Mouse (Mus musculus) frontal cortex, postnatal 14 days (tissue): ENCODE measurements at regions not wholly inside any gene's neighbourhood (a gene's known extent, or its start where the extent isn't known, plus 50 kb on each side); places are given as distances from the start of the nearest gene placed in this dataset.

Source experiments
- DNase-seq, 2 experiments: peaks; one replicate each; pipeline ENCODE4 v3.0.0; 2022; ENCODE audit warnings: low spot score in 2 of 2

DNA sequence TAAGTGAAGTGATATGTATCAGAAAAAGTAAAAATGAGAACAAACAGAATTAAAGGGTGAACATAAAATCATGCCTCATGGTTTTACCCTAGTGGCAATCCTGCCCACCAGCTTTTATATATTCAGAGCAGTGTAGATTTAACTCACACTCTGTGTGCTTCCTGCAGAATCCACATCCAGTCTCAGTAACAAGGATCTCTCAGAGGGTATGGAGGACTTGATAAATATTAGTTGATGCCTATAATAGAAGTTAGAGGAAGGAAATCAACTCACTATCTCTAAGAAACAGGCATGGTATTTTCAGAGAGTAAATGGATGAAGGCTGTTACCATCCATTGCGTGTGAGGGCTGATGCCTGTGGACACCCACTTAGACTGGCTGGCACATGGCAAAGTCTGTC lies 492.5 kb upstream of the Nr5a2 start:
- no peak for DNase-seq

DNA sequence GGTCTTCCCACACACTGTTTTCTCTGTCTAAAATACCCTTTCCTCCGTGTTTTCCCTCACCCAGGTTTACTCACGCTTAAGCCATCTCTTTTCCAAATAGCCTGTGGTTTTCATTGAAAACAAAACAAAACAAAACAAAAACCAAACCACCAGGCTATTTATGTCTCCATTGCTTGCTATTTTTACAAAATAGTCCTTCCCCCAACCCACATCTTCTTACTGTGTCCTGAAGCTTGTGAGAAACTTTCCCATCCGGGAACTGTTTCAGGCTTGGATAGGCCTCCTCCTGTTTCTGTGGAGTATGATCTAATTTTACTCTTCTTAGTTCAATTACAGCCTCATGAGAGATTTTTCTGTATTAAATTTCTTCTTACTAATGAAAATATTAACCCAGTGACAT lies 486.2 kb upstream of the Nr5a2 start:
- no peak for DNase-seq

DNA sequence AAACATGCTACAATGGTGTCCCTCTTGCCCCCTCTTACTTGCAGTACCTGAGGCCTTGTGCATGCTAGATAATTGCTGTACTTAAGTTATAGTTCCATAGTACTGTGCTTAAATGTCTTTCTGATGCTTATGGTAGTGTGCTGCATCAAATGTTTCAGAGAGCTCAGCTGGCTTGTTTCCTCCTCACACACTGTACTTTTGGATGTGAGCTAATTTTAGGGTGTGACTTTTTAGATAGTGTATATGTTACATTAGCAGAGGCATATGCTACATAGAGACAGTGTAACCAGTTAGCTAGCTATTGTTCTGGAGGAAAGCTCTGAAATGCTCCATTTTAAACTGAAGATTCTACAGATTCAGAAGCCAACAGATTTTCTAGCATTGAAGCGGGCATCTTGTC lies 467.9 kb upstream of the Nr5a2 start:
- no peak for DNase-seq

DNA sequence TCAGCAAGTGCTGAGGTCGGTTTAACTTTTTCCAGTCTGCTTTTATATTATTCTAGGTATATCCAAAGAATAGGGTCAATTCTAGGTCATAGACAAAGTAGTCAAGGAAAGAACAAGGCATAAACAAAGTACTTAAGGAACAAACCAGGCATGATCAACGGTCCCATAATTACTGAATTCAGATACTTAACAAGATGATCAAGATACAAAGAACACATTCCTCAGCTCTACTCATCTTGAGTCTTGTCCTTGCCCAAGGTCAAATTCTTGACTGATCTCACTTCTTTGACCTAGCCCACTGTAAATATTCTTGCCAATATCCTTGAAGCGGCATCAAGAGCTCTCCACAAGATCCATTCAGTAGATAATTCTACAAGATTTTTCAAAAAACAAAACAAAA lies 458.1 kb upstream of the Nr5a2 start:
- DNase-seq = no peak

DNA sequence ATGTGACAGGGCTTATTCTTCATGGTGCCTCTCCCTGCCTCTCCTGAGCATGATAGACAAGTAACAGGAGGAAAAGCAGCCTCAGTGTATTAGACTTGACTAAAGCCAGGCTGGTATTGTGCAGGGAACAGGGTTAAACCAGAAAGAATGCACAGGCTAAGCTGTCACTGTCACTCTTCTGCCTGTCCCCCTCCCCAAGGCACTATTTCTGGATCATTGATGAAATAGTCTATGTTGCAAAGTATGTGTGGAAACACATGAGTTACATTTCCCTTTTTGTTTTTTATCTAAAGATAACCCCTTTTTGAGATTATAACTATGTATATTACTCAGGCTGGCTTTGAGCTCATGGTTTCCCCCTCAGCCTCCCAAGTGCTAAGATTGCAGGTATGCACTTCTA lies 436.5 kb upstream of the Nr5a2 start:
- DNase-seq = no peak

DNA sequence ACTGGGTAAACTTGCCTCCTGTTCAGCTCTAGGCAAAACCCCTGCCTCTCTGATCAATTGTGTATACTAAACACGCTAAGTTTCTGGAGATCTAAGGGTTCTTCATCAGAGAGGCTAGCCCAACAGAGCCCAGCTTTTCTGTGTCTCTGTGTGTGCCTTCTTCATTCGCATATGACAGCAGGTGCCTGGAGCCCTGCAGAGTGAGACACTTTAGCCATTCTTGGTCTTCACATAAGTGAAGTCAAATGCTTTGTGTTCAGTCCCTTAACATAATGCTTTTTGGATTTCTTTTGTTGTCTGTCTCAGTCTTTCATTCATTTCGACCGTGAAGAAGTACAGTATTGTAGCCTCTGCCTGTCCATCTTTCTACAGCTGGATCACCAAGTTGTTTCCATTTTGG lies 427.3 kb upstream of the Nr5a2 start:
- DNase-seq = no peak

DNA sequence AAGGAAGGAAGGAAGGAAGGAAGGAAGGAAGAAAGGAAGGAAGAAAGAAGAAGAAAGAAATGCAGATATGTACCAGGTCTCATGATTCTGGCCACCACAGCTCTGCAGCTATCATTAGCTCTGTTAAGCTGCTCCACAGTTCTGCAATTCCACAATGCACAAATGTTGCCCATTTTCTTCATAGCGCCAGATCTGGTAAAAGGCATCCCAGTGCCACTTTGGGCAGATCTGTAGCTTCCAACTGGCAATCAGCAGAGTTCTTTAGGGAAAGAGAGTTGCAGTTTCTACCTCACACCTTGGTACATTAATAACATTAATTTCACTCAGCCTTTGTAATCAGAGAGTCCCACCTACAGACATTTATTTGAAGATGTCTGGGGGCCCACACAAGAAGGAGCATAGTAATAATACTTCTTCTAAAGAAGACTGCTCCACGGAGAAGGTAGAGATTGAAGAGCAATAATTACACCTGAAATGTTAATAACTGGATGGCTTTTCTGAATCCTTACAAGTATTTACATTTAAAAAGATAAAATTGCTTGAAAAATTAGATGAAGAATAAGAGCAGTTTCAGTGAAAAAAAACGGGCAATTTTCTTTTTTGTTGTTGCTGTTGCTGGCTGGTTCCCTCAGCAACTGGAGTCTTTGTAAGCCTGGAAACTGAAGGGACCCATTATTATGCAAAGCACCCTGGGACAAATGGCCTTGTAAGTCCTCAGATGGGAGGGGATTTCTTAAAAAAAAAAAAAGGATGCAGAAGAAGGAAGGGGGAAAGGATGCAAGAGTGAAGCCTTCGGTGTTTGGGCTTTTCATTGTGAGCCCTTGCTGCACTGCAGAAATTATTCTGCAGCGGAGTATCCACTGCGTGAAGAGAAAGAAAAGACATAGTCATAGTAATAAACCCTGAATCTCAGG lies 418.1 kb upstream of the Nr5a2 start:
- DNase-seq = no peak

DNA sequence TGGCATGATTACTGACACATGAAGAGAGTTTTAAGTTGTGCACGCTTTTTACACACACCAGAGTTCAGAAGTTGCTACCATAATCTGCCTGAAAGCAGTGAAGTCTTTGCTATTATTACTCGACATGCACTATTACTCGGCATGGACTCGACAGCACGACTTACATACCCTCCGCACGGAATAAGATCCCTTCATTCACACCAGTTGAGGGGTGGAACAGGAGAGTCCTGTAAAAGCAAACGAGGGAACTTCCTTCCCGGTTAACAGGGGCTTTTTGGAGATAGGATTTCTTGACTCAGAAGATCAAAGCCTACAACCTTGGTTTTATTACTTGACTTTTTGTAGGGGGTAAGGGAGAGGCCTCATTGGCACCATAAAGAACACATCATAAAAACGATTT lies 416.4 kb upstream of the Nr5a2 start:
- no peak for DNase-seq

DNA sequence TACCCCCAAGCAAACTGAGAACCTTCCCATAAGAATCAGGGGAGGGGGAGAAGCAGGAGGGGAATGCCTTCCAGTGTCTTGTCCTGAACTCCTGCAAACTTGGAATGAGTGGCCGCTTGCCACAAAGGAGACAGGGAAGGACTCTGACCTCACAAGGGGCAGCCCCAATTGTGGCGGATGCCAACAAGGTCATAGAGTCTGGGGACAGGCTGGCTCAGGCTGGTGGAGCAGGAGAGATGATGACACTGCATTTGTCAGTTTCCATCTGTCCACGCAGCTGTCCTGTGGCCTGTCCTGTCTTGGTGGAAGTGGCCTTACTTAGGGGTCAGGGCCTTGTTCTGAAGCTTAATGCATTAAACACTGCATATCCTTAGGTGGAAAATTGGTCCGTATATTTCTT lies 414.4 kb upstream of the Nr5a2 start:
- DNase-seq = no peak

DNA sequence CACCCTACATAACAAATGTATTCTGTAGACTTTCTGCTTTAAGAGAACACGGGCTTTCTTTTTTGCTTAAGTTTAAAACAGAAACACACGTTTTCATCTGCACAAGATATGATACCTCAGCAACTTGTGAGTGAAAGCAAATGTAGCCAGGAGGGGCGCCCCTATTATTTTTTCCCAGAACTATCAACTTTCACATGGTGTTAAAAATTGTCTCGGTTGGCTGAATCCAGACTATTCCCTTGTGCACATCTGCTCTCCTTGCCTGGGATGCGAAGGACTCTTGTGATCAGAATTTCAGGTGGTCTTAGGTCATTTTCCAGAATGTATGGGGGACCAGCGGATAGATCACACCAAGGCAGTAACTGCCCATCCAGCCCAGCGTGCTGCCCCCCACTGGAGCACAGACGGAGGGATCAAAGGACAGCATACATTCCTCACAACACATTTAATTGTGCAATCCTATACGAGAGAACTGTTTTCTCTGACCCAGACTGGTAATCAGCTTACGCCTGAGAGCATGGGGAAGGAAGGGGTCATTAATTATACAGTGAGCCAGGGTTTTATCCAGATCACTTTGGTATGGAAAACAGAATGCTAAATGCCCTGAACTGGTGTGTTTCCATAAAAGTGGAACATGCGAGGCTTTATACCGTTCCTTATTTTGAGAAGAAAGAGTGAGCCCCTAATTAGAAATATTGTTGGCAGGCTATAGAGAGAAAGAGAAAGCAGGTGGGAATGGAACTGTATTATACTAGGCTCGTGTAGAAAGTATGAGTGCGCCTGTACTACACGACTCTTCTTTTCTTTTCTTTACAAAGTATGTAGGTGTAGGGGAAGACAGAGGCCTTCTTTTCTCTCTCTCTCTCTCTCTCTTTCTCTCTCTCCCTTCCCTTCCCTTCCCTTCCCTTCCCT lies 413.5 kb upstream of the Nr5a2 start:
- DNase-seq = no peak

DNA sequence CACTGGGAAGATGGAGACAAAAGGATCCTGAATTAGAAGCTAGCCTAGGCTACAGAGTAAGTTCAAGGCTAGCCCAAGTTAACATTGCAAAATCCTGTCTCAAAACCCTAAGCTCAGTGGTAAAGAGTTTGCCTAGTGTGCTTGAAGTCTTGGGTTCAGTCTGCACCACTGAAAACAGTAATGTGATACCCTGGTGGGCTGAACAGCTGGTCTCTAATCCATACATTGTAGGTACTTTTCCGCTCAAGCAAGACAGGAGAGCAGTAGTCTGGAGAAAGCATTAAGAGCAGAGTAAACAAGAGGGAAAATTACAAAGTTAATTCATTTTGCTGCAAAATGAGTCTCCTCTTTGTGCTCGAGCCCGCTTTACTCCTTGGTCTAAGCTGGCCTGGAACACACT lies 412.0 kb upstream of the Nr5a2 start:
- DNase-seq = no peak

DNA sequence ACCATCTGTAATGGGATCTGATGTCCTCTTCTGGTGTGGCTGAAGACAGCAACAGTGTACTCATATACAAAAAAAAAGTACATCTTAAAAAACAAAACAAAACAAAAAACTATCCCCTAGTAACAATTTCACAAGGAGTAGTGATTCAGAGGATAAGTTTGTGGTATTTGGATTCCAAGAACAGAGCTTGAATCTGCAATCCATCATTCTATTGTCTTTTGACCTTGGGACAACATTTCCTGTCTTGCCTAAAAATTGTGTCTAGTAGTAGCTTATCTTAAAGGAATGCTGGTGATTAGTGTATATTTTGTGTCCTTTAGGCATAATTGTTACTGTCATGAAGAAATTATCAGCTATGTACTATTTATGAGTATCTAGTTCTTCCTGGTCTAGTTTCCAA lies 404.1 kb upstream of the Nr5a2 start:
- DNase-seq = no peak

DNA sequence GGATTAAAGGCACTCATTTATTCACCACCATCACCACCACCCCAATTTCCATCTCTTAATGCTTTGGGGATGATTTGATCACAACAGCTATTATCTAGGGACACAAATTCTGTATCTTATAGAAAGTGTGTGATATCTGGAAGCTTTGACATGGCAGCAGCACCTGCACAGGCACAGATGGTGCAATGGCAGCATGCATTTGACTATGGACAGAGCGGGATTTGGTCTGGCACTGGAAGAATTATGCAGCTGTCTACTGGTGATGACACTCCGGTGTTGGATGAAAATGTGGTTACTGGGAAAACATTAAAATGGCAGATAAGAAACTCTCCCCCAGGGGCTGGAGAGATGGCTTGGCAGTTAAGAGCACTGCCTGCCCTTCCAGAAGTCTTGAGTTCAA lies 403.7 kb upstream of the Nr5a2 start:
- no peak for DNase-seq

DNA sequence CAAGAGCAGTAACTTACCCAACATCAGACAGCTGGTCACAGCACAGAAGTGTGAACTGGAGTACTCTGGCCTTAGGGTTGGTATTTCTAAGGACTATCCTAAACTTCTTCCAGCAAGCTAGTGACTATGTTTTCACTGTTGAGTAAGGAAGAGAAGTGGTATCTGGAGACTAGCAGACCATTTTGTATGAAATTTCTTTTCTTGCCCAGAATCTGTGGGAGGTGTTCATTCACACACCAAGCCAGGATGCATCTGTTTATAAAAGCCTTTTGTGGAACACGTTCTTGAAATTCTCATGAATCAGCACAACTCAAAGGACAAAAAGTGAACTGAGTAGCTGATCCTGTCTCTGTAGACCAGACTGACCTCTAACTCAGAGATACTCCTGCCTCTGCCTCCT lies 403.3 kb upstream of the Nr5a2 start:
- DNase-seq = no peak

DNA sequence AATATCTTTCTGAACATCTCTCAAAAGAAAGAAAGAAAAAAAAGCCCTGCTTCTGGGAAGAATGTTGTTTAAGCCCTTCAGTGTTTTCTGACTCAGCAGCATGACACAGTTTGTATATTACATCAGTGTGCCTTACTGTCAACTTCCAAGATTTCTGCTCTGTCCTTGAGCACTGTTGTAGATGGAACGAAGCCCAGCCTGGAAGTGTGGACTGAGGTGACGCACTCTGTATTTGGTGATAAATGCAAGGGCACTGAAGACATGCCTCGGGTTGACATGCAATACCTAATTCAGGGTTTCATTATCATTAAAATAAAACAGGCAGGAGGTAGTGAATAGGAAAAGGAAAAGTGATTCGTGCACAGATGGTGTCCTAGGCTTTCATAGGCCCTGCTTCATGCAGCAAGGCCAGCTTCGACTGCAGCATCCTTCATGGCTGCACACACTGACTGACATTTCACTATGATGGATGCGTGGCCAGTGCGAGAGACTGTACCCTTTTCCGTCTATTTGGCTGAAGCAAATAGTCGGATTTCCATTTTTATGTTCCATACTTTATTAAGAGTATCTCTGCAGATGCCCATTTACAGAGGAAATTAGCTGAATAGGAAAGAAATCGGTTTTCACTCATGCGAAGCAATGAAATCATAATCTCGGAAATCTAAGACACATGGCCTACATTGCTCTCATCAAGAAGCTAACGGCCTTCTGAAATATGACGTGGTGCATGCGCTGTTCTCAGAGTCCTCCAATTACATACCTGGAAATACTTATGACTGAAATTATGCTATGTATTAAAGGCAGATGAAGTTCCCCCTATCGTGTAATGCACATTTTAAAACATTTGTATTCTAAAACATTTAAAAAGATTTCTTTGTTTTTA lies 400.7 kb upstream of the Nr5a2 start:
- no peak for DNase-seq

DNA sequence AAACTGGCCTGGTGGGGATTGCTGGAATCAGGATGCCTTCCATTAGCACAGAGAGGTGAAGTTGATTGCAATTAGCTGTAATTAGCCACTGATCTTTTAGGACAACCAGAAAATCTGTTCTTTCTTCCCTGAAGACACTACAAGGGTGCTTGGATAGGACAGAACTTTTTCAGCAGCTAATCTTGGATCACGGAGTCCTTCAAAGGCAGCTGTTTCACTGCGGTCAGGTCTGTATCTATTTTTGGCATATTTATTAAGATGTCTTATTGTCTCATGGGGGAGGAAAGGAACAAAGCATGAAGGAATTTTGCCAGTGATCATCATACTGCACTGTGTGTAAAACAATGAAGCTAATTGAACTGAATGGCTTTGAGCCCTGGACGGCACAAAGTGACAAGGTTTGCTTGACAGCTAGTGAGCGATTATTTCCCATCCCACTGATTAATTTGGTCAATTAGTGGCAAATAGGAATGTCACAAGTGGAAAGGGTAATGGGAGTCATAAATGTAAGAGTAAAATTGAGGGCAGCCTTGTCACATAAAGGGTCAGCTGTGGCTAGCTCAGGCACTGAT lies 395.8 kb upstream of the Nr5a2 start:
- no peak for DNase-seq

DNA sequence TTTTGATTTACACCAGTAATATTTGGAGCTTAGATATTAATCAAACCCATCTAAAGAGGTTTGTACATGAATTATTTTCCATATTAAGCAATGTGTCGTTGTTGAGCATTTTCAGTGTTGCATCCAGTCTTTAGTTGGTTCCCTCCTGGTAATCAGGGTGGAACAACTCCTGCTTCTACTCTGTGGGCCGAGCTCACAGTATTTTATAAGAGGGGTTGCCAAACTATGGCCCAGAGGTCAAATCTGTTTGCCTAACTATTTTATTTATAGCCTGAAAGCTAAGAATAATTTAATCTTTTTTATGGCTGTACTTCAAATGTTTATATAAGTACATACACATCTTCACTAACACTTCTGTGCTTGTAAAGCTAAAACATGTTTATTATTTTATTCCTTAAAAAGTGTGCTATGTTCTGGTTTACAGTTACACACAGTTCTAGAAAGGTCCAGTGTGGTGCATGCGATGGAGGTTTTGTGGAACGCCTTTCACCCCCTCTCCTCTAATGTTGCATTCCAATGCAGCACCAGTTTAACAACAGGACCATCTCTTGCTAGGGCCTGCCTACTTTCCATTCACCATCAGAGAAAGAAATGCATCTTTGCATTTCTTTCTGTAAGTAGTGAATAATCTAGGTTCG lies 392.3 kb upstream of the Nr5a2 start:
- DNase-seq = no peak

DNA sequence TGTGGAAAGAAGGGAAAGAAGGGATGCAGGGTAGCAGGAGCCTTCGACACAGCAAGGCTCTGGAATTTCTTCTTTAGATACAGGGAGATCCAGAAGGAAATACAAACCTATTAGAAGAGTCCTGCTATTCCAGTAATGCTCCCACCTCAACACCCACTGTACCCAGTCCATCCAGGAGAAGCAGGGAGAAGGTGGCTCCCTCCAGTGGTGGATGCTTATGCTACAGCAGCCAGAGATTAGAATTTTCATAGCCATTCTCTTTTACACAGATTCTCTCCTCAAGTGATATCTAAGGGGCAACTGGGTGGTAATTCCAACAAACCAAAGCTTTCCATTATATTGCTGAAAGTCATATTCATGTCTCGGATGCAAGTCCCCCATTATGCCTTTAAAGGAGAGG lies 373.9 kb upstream of the Nr5a2 start:
- no peak for DNase-seq

DNA sequence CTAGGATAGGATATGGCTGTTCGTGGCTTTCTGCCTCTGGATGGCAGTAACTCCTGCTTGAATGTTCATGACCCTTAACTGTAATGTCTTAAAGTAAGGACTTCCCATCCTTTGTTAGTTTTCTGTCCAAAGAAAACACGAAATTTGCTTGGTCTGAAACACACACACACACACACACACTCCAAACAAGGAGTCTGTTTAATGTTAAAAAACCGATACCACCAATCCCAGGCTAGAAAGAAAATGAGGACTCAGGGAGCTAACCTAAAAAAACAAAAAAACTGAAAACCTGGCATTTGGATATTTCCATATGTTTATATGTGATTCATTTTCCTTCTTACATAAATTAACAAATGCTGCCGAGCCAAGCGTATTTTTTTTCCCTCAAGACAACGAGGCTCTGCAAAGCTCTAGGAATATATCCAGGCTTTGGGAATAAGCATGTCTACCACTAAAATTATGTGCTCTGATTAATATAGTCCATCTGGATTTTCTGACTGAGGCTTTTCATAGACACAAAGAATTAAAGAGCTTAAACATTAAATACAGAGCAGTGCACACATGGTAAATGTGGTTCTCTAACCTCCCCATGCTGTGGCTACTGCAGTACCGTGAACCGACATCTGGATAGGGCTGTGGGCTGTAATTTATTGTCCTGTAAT lies 372.0 kb upstream of the Nr5a2 start:
- peak in 1 of 2 experiments; percentile 13 for DNase-seq

DNA sequence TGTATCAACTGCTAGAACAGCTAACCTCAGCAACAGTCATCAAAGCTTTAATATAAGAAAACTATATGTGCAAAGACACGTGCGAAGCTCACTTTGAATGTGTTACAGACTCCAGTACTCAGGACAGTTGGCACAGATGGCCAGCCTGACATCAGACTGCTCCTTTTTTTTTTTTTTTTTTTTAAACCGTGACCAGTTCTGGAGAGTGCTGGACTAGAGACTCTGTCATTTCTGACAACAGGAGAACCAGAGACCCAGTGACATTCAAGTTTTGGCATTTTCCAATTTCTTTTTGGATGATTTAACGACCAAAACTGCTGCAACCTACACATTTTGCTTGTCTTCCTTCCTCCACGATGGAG lies 371.5 kb upstream of the Nr5a2 start:
- no peak for DNase-seq

DNA sequence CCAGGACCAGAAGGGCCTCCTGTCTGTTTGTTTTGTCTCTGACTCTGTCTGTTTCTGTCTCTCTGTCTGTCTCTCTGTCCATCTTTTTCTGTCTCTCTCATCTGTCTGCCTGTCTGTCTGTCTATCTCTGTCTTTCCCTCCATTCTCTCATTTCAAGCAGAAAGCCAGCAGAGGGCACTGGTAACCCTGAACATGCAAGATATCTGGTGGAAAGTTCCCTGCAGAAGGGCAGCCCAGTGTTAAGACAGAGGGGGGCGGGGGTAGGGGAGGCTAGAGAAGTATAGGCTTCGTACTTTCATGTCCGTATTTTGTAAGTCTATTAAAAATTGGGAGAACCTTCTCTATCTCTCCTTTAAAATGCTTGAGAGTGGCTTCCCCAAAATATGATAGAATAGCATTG lies 370.4 kb upstream of the Nr5a2 start:
- DNase-seq = peak in 1 of 2 experiments; percentile 31
